Mouse (Mus musculus) megakaryocyte, embryonic 14.5 days (primary cell): ENCODE measurements at regions not wholly inside any gene's neighbourhood (a gene's known extent, or its start where the extent isn't known, plus 50 kb on each side); places are given as distances from the start of the nearest gene placed in this dataset.
A peak's percentile ranks its signal among the peaks of the same experiment; 100 is the strongest.

Experiments used
- H3K27me3 ChIP-seq: replicated peaks from 2 replicates; pipeline ENCODE3; 2012; ENCODE audit warnings: inconsistent platforms
- H3K36me3 ChIP-seq: replicated peaks from 2 replicates; pipeline ENCODE3; 2012; ENCODE audit warnings: low read length, inconsistent platforms, mixed read lengths
- H3K4me1 ChIP-seq: 2 replicates; pipeline ENCODE4 v1.6.1; 2012; ENCODE audit warnings: inconsistent platforms
- H3K4me3 ChIP-seq: replicated peaks from 2 replicates; pipeline ENCODE3; 2012; ENCODE audit warnings: moderate library complexity, mild to moderate bottlenecking, inconsistent platforms
- H3K9me3 ChIP-seq: 2 replicates; pipeline ENCODE4 v1.6.1; 2012; ENCODE audit warnings: inconsistent platforms
- FLI1 ChIP-seq: IDR thresholded peaks from 2 replicates; pipeline ENCODE4 v1.6.1; 2012; ENCODE audit warnings: low read length, inconsistent platforms, mixed read lengths
- GATA1 ChIP-seq: IDR thresholded peaks from 3 replicates; pipeline ENCODE4 v1.6.1; 2012; ENCODE audit warnings: mixed read lengths, low read length, inconsistent platforms, borderline replicate concordance

DNA sequence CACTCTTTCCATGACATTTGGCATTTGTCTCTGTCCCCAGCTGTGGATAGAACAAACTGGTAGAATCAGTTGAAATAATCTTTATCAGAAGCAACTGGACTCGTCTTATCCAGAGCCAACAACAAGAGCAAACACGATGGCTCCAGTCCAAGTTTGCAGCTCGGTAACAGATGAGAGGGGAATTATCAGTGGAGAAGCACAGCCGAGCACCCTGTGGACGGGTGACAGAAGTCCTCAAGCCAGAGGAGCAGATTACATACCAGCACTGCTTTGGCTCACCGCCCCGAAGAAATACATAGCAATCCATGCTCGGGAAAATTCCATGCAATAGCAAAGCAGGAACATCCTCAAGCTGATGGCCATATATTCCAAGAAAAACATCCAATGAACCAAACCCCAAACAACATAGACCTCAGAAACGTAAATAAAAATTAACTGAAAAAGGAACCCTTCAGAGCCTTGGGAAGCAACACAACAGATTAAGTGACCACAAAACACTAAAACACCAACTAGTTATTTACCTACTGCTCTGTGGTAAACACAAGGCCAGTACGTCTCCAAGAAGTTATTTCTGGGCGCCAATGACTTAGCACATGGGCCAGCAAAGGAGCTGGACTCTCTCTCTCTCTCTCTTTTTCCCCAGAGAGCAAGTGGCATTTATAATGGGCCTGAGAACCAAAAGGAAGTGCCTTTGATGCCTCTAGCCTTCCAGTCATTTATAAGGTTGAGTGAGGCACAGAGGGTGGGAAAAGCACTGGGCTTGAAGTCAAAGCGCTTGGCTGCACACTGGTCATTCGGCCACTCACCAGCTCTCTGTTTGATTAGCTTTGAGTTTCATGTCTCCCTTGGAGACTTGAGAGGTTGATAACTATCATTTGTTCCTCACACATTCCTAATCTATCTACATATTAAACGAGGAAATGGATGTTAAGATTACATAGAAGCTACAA, 163.0 kb upstream of the Gm12728 start:
- Histone ChIP-seq H3K4me1 (peaks cover 49% of the 10 kb centered on the region), H3K4me3 (no peak overlapping the region), H3K27me3 (no peaks in the 10 kb centered on the region), H3K36me3 (no peaks in the 10 kb centered on the region), H3K9me3 (no peaks in the 10 kb centered on the region)
- TF ChIP-seq FLI1, result no peak
- no peak for TF ChIP-seq GATA1

DNA sequence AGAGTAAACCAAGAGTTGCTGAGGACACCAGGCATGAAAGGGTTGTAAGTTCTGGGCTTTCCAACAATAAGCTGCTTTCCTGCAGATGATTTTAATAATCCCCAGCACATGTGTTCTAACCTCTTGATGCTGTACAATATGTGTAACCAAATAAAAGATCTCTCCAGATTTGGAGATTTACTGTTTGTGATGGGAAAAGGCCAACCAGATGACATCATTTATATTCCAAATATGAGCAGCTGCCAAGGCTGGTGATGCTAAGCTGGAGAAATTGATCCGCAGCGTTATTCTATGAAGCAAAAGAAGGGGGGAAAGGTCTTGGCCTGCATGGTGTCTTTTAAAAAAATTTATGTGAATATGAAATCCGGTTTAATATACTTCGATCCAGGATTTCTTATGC, 160.1 kb upstream of the Gm12728 start:
- H3K4me1 ChIP-seq, result peaks cover 64% of the 10 kb centered on the region
- H3K4me3 ChIP-seq, result no peak overlapping the region
- H3K27me3 ChIP-seq, result no peaks in the 10 kb centered on the region
- TF ChIP-seq FLI1 (no peak), GATA1 (no peak)
- no peaks in the 10 kb centered on the region for H3K9me3 ChIP-seq
- H3K36me3 ChIP-seq, result no peaks in the 10 kb centered on the region

DNA sequence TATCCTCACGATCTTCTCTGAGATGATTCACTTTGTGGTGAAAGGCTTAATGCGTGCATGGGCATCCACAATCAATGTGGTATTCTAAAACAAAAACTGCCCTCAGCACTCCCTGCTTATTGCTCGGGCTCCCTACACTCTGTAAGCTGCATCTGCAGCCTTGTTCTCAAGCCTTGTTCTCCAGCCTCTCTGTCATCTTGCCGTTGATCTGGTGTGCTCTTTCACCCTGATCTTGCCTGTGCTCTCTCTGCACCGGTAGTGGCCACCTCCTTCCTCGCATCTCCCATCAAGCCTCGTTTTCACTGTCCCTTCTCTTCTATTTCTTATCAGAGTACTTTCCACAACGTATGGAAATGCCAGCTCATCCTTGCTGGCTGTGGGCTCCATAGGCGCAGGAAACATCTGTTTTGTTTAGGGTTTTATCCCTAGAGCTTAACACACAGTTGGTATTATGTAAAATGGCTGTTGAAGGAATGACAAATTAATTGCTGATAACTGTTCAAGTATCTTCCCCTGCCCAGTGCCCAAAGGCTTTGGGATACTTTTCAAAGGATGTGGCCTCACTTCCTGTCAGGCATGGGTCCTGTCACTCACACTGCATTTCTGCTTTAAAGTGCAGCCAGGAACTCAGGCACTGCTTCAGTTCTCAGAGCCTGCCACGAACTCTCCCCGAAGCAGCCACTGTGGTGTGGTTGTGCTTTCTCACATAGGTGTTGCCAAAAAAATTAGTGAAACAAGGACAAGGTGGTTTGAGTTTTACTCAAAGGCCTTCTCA, 158.9 kb upstream of the Gm12728 start:
- TF ChIP-seq GATA1, result no peak; the same call in 2 of the 3 replicates
- peak; percentile 60; the same call in 1 of the 2 replicates for TF ChIP-seq FLI1
- Histone ChIP-seq H3K4me3 (peak overlapping the region; percentile 84), H3K4me1 (peaks cover 64% of the 10 kb centered on the region), H3K9me3 (no peaks in the 10 kb centered on the region), H3K36me3 (no peaks in the 10 kb centered on the region), H3K27me3 (no peaks in the 10 kb centered on the region)

- H3K27me3 ChIP-seq, result no peaks in the 10 kb centered on the region
- H3K4me3 ChIP-seq, result no peak overlapping the region
- peaks cover 49% of the 10 kb centered on the region for H3K4me1 ChIP-seq
- TF ChIP-seq GATA1, result no peak
- no peak for TF ChIP-seq FLI1
- no peaks in the 10 kb centered on the region for H3K36me3 ChIP-seq
- no peaks in the 10 kb centered on the region for H3K9me3 ChIP-seq
Measured at GRCm38 (mm10) chr4:105632581-105633358, 156.9 kb upstream of the Gm12728 start.

DNA sequence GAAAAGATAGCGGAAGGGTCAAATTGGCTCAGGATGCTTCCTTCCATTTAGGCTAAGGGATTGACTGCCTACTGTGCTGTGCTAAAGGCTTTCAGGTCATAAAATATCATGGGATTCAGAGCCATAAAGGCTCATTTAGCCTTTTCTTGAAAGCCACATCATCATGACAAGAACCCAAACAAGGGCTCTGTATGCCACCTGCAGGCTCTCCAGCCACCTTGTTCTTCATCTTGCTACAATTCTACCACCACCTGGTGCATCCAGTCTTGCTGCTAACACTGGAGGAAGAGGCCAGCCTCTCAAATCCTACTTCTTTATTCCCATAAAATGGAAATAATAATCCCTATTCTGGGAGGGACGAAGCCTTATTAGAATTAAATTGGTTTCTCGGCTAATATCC, 155.9 kb upstream of the Gm12728 start:
- peaks cover 44% of the 10 kb centered on the region for H3K4me1 ChIP-seq
- no peak for TF ChIP-seq GATA1
- TF ChIP-seq FLI1, result no peak
- H3K9me3 ChIP-seq, result no peaks in the 10 kb centered on the region
- H3K36me3 ChIP-seq, result no peaks in the 10 kb centered on the region
- no peak overlapping the region for H3K4me3 ChIP-seq
- no peaks in the 10 kb centered on the region for H3K27me3 ChIP-seq

- TF ChIP-seq GATA1 (no peak), FLI1 (no peak)
- H3K36me3 ChIP-seq, result no peaks in the 10 kb centered on the region
- peaks cover 6% of the 10 kb centered on the region for H3K4me1 ChIP-seq
- H3K4me3 ChIP-seq, result no peak overlapping the region
- H3K9me3 ChIP-seq, result 0 out of 2 replicates have a peak, but pooled peaks cover 2% of the 10 kb centered on the region
- no peaks in the 10 kb centered on the region for H3K27me3 ChIP-seq
Measured at GRCm38 (mm10) chr4:105640793-105641192, 148.9 kb upstream of the Gm12728 start.

DNA sequence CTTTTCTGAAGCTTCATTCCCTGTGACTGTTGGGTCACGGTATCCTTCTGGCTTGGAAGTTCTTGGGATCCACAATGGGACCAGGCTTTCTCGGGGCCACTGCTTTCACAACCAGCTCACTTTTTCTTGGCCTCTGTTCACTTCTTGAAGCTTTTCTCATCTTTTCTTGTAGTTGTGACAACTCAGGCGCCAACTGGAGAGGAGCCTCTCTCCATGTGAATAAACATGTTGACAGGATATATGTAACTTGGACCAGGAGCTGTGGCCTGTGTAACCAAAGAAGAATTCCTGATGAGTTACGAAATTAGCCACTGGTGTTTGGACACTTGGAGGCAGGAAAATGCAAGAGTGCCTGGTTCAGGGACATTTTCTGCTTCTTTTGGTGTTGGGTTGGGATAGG, 148.1 kb upstream of the Gm12728 start:
- Histone ChIP-seq H3K4me3 (no peak overlapping the region), H3K27me3 (no peaks in the 10 kb centered on the region), H3K9me3 (0 out of 2 replicates have a peak, but pooled peaks cover 3% of the 10 kb centered on the region), H3K36me3 (no peaks in the 10 kb centered on the region), H3K4me1 (peaks cover 6% of the 10 kb centered on the region)
- TF ChIP-seq FLI1 (no peak), GATA1 (no peak)

DNA sequence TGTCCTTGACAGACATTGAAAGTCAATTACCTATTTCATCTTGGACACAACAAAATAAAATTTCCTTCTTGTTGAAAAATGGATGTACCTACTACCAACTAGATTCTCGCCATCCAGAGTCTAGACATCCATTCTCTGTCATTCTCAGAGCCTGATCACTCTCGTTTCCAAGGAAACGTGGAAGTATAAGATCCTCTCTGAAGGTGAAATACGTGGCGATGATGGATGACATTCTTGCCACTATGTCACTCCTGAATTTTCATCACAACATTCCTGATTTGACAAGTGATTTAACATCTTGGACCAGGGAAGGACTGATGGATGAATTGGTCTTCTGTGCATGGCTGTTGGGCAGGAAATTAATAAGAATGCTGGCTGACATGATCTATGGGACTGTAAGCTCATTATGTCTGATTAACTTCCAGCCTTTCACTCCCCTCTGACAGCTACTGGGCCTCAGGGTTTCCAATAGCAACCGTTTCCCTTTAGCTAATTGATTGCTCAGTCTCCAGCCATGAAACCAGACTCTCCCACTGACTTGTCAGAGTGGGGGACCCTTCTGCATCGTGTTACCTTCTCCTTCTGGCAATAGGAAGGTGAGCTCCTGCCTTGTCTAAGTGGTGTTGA, 140.7 kb upstream of the Gm12728 start:
- TF ChIP-seq FLI1, result no peak
- no peak for TF ChIP-seq GATA1
- H3K9me3 ChIP-seq, result 0 out of 2 replicates have a peak, but pooled peaks cover 3% of the 10 kb centered on the region
- no peaks in the 10 kb centered on the region for H3K27me3 ChIP-seq

GRCm38 (mm10) chr4:105649447-105649833, 140.2 kb upstream of the Gm12728 start:
- peaks cover 31% of the 10 kb centered on the region for H3K4me1 ChIP-seq
- H3K36me3 ChIP-seq, result no peaks in the 10 kb centered on the region
- no peak for TF ChIP-seq FLI1
- TF ChIP-seq GATA1, result no peak
- H3K4me3 ChIP-seq, result no peak overlapping the region
- H3K9me3 ChIP-seq, result 0 out of 2 replicates have a peak, but pooled peaks cover 3% of the 10 kb centered on the region
- H3K27me3 ChIP-seq, result no peaks in the 10 kb centered on the region

More for the DNA sequence above, 140.7 kb upstream of the Gm12728 start:
- no peak overlapping the region for H3K4me3 ChIP-seq
- H3K36me3 ChIP-seq, result no peaks in the 10 kb centered on the region
- H3K4me1 ChIP-seq, result peaks cover 28% of the 10 kb centered on the region
